In the genomic region with DNA sequence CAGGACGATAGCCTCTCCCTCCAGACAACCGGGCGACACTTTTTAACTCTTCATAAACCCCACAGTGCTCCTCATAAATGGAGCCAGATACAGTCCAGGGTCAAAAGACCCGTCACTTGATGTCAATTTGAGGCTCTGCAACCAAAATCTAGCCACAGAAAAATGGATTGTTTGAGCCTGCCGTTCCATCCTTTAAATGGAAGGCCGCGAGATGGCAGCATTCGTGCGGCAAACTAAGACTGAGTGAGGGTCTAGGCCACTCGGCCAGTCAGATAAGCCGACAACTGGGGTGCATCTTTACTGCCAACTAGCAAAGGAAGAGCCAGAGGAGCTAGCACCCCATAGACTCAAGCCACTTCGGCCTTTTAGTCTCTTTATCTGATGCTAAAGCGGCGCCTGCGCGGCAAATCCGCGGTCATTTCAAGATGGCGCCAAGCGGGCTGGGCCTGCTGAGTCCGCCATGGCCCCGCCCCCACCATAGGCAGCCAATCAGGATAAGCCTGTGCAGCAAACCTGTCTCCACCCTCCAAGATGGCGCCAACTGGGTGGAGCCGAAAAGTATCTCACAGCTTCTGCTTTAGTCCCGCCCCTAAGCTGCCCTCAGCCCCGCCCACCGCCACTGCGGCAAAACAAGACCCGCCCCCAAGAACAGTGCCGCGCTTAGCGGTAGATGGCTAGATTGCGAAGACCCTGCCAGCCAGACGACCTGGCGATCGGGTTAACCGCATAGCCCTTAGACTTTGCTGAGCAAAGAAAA, we compare ENCODE assay signal across 8 mouse cellular contexts. TPM values are rescaled to one million over a fixed set of nuclear protein-coding genes. Genes with fewer than 3 reads are reported as not detected.
DNase-seq lines count a peak whose midpoint lies in the region; ATAC-seq lines count a peak whose summit lies in the region.

No protein-coding gene starts in this region.

- H3K9ac ChIP-seq in embryonic facial prominence, embryonic 15.5 days: peak overlapping the region; percentile 47
- H3K9ac ChIP-seq in limb, embryonic 12.5 days (replicated peaks): peak overlapping the region; percentile 65
- peak overlapping the region; percentile 78 for H3K9ac ChIP-seq in midbrain, embryonic 13.5 days (replicated peaks)

- H3K4me3 ChIP-seq in embryonic facial prominence, embryonic 15.5 days (replicated peaks): peak overlapping the region; percentile 55
- H3K4me3 ChIP-seq in limb, embryonic 12.5 days (replicated peaks): peak overlapping the region; percentile 62
- peak overlapping the region; percentile 63 for H3K4me3 ChIP-seq in midbrain, embryonic 13.5 days (replicated peaks)

- H3K4me2 ChIP-seq in embryonic facial prominence, embryonic 15.5 days (replicated peaks): peak overlapping the region; percentile 49
- H3K4me2 ChIP-seq in limb, embryonic 12.5 days: peak overlapping the region; percentile 55
- peak overlapping the region; percentile 57 for H3K4me2 ChIP-seq in midbrain, embryonic 13.5 days (replicated peaks)

- H3K27ac ChIP-seq in embryonic facial prominence, embryonic 15.5 days (replicated peaks): peak overlapping the region; percentile 94
- H3K27ac ChIP-seq in limb, embryonic 12.5 days: peak overlapping the region; percentile 92
- peak overlapping the region; percentile 95 for H3K27ac ChIP-seq in midbrain, embryonic 13.5 days

- no peaks in the 10 kb centered on the region for H3K4me1 ChIP-seq in embryonic facial prominence, embryonic 15.5 days
- no peaks in the 10 kb centered on the region for H3K4me1 ChIP-seq in limb, embryonic 12.5 days (replicated peaks)
- 0 out of 2 replicates have a peak, but pooled peaks cover 3% of the 10 kb centered on the region for H3K4me1 ChIP-seq in midbrain, embryonic 13.5 days (replicated peaks)

- peak; percentile 95 for DNase-seq in 3T3-L1 (ENCODE audit: low read depth, low spot score)
- peak; percentile 99 for DNase-seq in brain, adult 2 months (ENCODE audit: low read depth, low spot score)
- DNase-seq in heart, adult 8-10 months (ENCODE audit: low spot score): peak; percentile 92
- peak; percentile 95 to 96 for DNase-seq in kidney, adult 8-10 months
- peak; percentile 34 to 38 for DNase-seq in spleen, postnatal 36 days (ENCODE audit: low spot score in 2 of 2)

- H3K27me3 ChIP-seq in embryonic facial prominence, embryonic 15.5 days: no peaks in the 10 kb centered on the region
- no peaks in the 10 kb centered on the region for H3K27me3 ChIP-seq in limb, embryonic 12.5 days
- H3K27me3 ChIP-seq in midbrain, embryonic 13.5 days: no peaks in the 10 kb centered on the region

- H3K36me3 ChIP-seq in embryonic facial prominence, embryonic 15.5 days: peaks cover 9% of the 10 kb centered on the region
- H3K36me3 ChIP-seq in limb, embryonic 12.5 days: peaks cover 27% of the 10 kb centered on the region
- H3K36me3 ChIP-seq in midbrain, embryonic 13.5 days: peaks cover 10% of the 10 kb centered on the region

- H3K9me3 ChIP-seq in embryonic facial prominence, embryonic 15.5 days (replicated peaks): peaks cover 31% of the 10 kb centered on the region
- peaks cover 44% of the 10 kb centered on the region for H3K9me3 ChIP-seq in limb, embryonic 12.5 days
- peaks cover 19% of the 10 kb centered on the region for H3K9me3 ChIP-seq in midbrain, embryonic 13.5 days

- WGBS in embryonic facial prominence, embryonic 15.5 days: 49% methylated on average over 37 of the region's 37 CpGs
- WGBS in limb, embryonic 12.5 days: 42% methylated on average over 37 of the region's 37 CpGs
- 57% methylated on average over 37 of the region's 37 CpGs for WGBS in midbrain, embryonic 13.5 days

- ATAC-seq in embryonic facial prominence, embryonic 15.5 days (ENCODE audit: insufficient number of reproducible peaks, low FRiP score, low TSS enrichment, low read depth): peak; percentile 71
- peak; percentile 57 for ATAC-seq in limb, embryonic 12.5 days (ENCODE audit: insufficient number of reproducible peaks, insufficient read depth, low FRiP score, low TSS enrichment, low read depth)
- ATAC-seq in midbrain, embryonic 13.5 days: peak; percentile 19

RNA-seq across cellular contexts. Expression of gene Peg3, which starts 1.0 kb away (rescaled TPM):
- polyA plus RNA-seq in embryonic facial prominence, embryonic 15.5 days (2015; fragmentation: Nextera tagmentation; extraction: Ambion mirVana): 213 and 237 TPM in 2 replicates
- 1 to 10 TPM; 3.1 to 5.9 (median 4.3) TPM for total RNA-seq in heart, adult 8-10 months (2022)
- polyA plus RNA-seq in limb, embryonic 12.5 days (2016; fragmentation: Nextera tagmentation; extraction: Ambion mirVana): 217 and 263 TPM in 2 replicates
- polyA plus RNA-seq in midbrain, embryonic 13.5 days (2015; fragmentation: Nextera tagmentation; extraction: Ambion mirVana): 82.9 and 87.2 TPM in 2 replicates

RNA-seq across cellular contexts. Expression of gene Usp29, which starts 1.1 kb away (rescaled TPM):
- polyA plus RNA-seq in embryonic facial prominence, embryonic 15.5 days (2015; fragmentation: Nextera tagmentation; extraction: Ambion mirVana): 9.3 and 9.9 TPM in 2 replicates
- not detected for total RNA-seq in heart, adult 8-10 months (2022)
- polyA plus RNA-seq in limb, embryonic 12.5 days (2016; fragmentation: Nextera tagmentation; extraction: Ambion mirVana): 15.4 and 15.8 TPM in 2 replicates
- polyA plus RNA-seq in midbrain, embryonic 13.5 days (2015; fragmentation: Nextera tagmentation; extraction: Ambion mirVana): 31.1 and 35.2 TPM in 2 replicates

RNA-seq across cellular contexts. Expression of gene Zim1, which starts 33.0 kb away (rescaled TPM):
- 14.8 and 16.5 TPM in 2 replicates for polyA plus RNA-seq in embryonic facial prominence, embryonic 15.5 days (2015; fragmentation: Nextera tagmentation; extraction: Ambion mirVana)
- 1 to 10 TPM; 2.3 to 4.0 (median 3.2) TPM for total RNA-seq in heart, adult 8-10 months (2022)
- 2.8 and 3.8 TPM in 2 replicates for polyA plus RNA-seq in limb, embryonic 12.5 days (2016; fragmentation: Nextera tagmentation; extraction: Ambion mirVana)
- 1.7 and 2.3 TPM in 2 replicates for polyA plus RNA-seq in midbrain, embryonic 13.5 days (2015; fragmentation: Nextera tagmentation; extraction: Ambion mirVana)

Comparison
In these comparisons a context has a peak if more than half of its experiments do, and no peak if none do; other contexts are left out.
1. Peak in every context shown above with its lines: DNase-seq, ATAC-seq, H3K4me3 ChIP-seq and H3K27ac ChIP-seq.
2. DNase-seq: peak in every context shown above with its lines; median percentile 99 in brain, adult 2 months; 96 in kidney, adult 8-10 months; 95 in 3T3-L1; 92 in heart, adult 8-10 months; 36 in spleen, postnatal 36 days.
3. ATAC-seq: peak in every context shown above with its lines; median percentile 71 in embryonic facial prominence, embryonic 15.5 days; 57 in limb, embryonic 12.5 days; 19 in midbrain, embryonic 13.5 days.